Mouse (Mus musculus): Measurements from ENCODE around the gene Usp37. TPM values are rescaled to one million over a fixed set of nuclear protein-coding genes. Genes with fewer than 3 reads are reported as not detected.

The Usp37 gene
- polyA plus RNA-seq (2015; fragmentation: Nextera tagmentation; extraction: Ambion mirVana): 27.2 and 28.1 TPM in 2 replicates

GRCm38 (mm10) chr1:74544184-74544583 is at the start of gene Usp37:
TSS of gene Usp37 (minus strand) at chr1:74544284.
- ATAC-seq (ENCODE audit: low FRiP score): no peak
- Histone ChIP-seq H3K4me1 (replicated peaks) (peaks cover 17% of the 10 kb centered on the region), H3K9ac (no peak within 1 kb of the TSS), H3K27me3 (no peaks in the 10 kb centered on the region), H3K4me3 (0 out of 2 replicates have a peak within 1 kb of the TSS, but pooled peaks have one; percentile 4), H3K36me3 (no peaks in the 10 kb centered on the region), H3K9me3 (no peaks in the 10 kb centered on the region), H3K4me2 (peak within 1 kb of the TSS; percentile 35), H3K27ac (no peak within 1 kb of the TSS)
- WGBS: 29% methylated on average over 4 of the region's 4 CpGs

- H3K9ac ChIP-seq: peak within 1 kb of the TSS; percentile 89
- ATAC-seq (ENCODE audit: low FRiP score): peak; percentile 99
- peak within 1 kb of the TSS; percentile 92 for H3K27ac ChIP-seq
- peaks cover 40% of the 10 kb centered on the region for H3K36me3 ChIP-seq
- H3K4me2 ChIP-seq: peak within 1 kb of the TSS; percentile 96
- peaks cover 36% of the 10 kb centered on the region for H3K4me1 ChIP-seq (replicated peaks)
- no peaks in the 10 kb centered on the region for H3K9me3 ChIP-seq
- WGBS: 1% methylated on average over 46 of the region's 48 CpGs
- H3K4me3 ChIP-seq: peak within 1 kb of the TSS; percentile 87
- no peaks in the 10 kb centered on the region for H3K27me3 ChIP-seq
These were observed 43.8 kb upstream of the Usp37 start, which contains the start of the genes Zfp142 and Bcs1l for GRCm38 (mm10) chr1:74587773-74588445. TSS of gene Zfp142 (minus strand) at chr1:74588246. TSS of gene Bcs1l (plus strand) at chr1:74588289.

GRCm38 (mm10) chr1:74587233-74587772 is 43.2 kb upstream of the Usp37 start:
- Histone ChIP-seq H3K27ac (peak overlapping the region; percentile 92), H3K27me3 (no peaks in the 10 kb centered on the region), H3K9me3 (no peaks in the 10 kb centered on the region), H3K36me3 (peaks cover 43% of the 10 kb centered on the region), H3K4me2 (peak overlapping the region; percentile 96), H3K4me3 (peak overlapping the region; percentile 87), H3K4me1 (replicated peaks) (peaks cover 36% of the 10 kb centered on the region), H3K9ac (peak overlapping the region; percentile 89)
- ATAC-seq (ENCODE audit: low FRiP score): no peak
- under 1% methylated on average over 24 of the region's 24 CpGs for WGBS

GRCm38 (mm10) chr1:74584616-74585398 is 40.7 kb upstream of the Usp37 start:
- Histone ChIP-seq H3K4me2 (no peak overlapping the region), H3K4me1 (replicated peaks) (peaks cover 36% of the 10 kb centered on the region), H3K4me3 (no peak overlapping the region), H3K27ac (no peak overlapping the region), H3K27me3 (no peaks in the 10 kb centered on the region), H3K9me3 (no peaks in the 10 kb centered on the region), H3K36me3 (peaks cover 25% of the 10 kb centered on the region), H3K9ac (0 out of 2 replicates have a peak overlapping the region, but pooled peaks have one; percentile 43)
- no peak for ATAC-seq (ENCODE audit: low FRiP score)
- WGBS: 97% methylated on average over 3 of the region's 3 CpGs

- Histone ChIP-seq H3K4me2 (no peak overlapping the region), H3K9ac (no peak overlapping the region), H3K9me3 (no peaks in the 10 kb centered on the region), H3K27me3 (no peaks in the 10 kb centered on the region), H3K27ac (no peak overlapping the region), H3K4me1 (replicated peaks) (peaks cover 24% of the 10 kb centered on the region), H3K4me3 (no peak overlapping the region), H3K36me3 (peaks cover 44% of the 10 kb centered on the region)
- 69% methylated on average over 3 of the region's 3 CpGs for WGBS
- ATAC-seq (ENCODE audit: low FRiP score): no peak
These were observed 38.5 kb upstream of the Usp37 start for GRCm38 (mm10) chr1:74582621-74583020.

- no peaks in the 10 kb centered on the region for H3K4me1 ChIP-seq (replicated peaks)
- no peak overlapping the region for H3K4me2 ChIP-seq
- no peak for ATAC-seq (ENCODE audit: low FRiP score)
- H3K36me3 ChIP-seq: peaks cover 93% of the 10 kb centered on the region
- H3K4me3 ChIP-seq: no peak overlapping the region
- no peak overlapping the region for H3K9ac ChIP-seq
- no peaks in the 10 kb centered on the region for H3K27me3 ChIP-seq
- no peak overlapping the region for H3K27ac ChIP-seq
- no peaks in the 10 kb centered on the region for H3K9me3 ChIP-seq
- 93% methylated on average over 29 of the region's 29 CpGs for WGBS
These were observed 25.9 kb upstream of the Usp37 start for GRCm38 (mm10) chr1:74569739-74570719.

GRCm38 (mm10) chr1:74565834-74566233 is 21.8 kb upstream of the Usp37 start:
- no peak for ATAC-seq (ENCODE audit: low FRiP score)
- Histone ChIP-seq H3K27me3 (no peaks in the 10 kb centered on the region), H3K9ac (no peak overlapping the region), H3K4me1 (replicated peaks) (no peaks in the 10 kb centered on the region), H3K9me3 (no peaks in the 10 kb centered on the region), H3K36me3 (peaks cover 76% of the 10 kb centered on the region), H3K4me3 (no peak overlapping the region), H3K4me2 (no peak overlapping the region), H3K27ac (no peak overlapping the region)
- whole genome bisulfite sequencing: 71% methylated on average over 6 of the region's 6 CpGs

GRCm38 (mm10) chr1:74559061-74559460 is 15.0 kb upstream of the Usp37 start:
- H3K4me3 ChIP-seq: no peak overlapping the region
- no peaks in the 10 kb centered on the region for H3K4me1 ChIP-seq (replicated peaks)
- no peaks in the 10 kb centered on the region for H3K27me3 ChIP-seq
- no peaks in the 10 kb centered on the region for H3K9me3 ChIP-seq
- 85% methylated on average over 5 of the region's 5 CpGs for WGBS
- no peak overlapping the region for H3K4me2 ChIP-seq
- H3K27ac ChIP-seq: no peak overlapping the region
- no peak for ATAC-seq (ENCODE audit: low FRiP score)
- no peak overlapping the region for H3K9ac ChIP-seq
- H3K36me3 ChIP-seq: peaks cover 13% of the 10 kb centered on the region

- peak within 1 kb of the TSS; percentile 9 for H3K9ac ChIP-seq
- peak within 1 kb of the TSS; percentile 4; the same call in 1 of the 2 replicates for H3K4me3 ChIP-seq
- H3K9me3 ChIP-seq: no peaks in the 10 kb centered on the region
These were observed 1.6 kb downstream of the Usp37 start, which contains the start of gene Plcd4 for GRCm38 (mm10) chr1:74542451-74542961. TSS of gene Plcd4 (plus strand) at chr1:74542888.

GRCm38 (mm10) chr1:74538650-74539049 is 5.4 kb downstream of the Usp37 start:
- H3K36me3 ChIP-seq: no peaks in the 10 kb centered on the region
- ATAC-seq (ENCODE audit: low FRiP score): no peak

More at GRCm38 (mm10) chr1:74542451-74542961, 1.6 kb downstream of the Usp37 start, which contains the start of gene Plcd4:
- Histone ChIP-seq H3K4me2 (peak within 1 kb of the TSS; percentile 35), H3K27ac (peak within 1 kb of the TSS; percentile 46), H3K4me1 (replicated peaks) (peaks cover 17% of the 10 kb centered on the region), H3K36me3 (no peaks in the 10 kb centered on the region), H3K27me3 (no peaks in the 10 kb centered on the region)
- 12% methylated on average over 6 of the region's 6 CpGs for WGBS
- ATAC-seq (ENCODE audit: low FRiP score): peak; percentile 63; the same call in 1 of the 2 replicates

GRCm38 (mm10) chr1:74528589-74528988 is 15.5 kb downstream of the Usp37 start:
- peaks cover 90% of the 10 kb centered on the region for H3K36me3 ChIP-seq
- no peak overlapping the region for H3K27ac ChIP-seq
- 96% methylated on average over 7 of the region's 7 CpGs for WGBS
- H3K27me3 ChIP-seq: no peaks in the 10 kb centered on the region
- no peak overlapping the region for H3K4me2 ChIP-seq
- no peak for ATAC-seq (ENCODE audit: low FRiP score)
- H3K4me1 ChIP-seq (replicated peaks): no peaks in the 10 kb centered on the region
- no peak overlapping the region for H3K4me3 ChIP-seq
- H3K9ac ChIP-seq: no peak overlapping the region
- no peaks in the 10 kb centered on the region for H3K9me3 ChIP-seq

More at GRCm38 (mm10) chr1:74538650-74539049, 5.4 kb downstream of the Usp37 start:
- no peak overlapping the region for H3K27ac ChIP-seq
- H3K9ac ChIP-seq: no peak overlapping the region
- peaks cover 17% of the 10 kb centered on the region for H3K4me1 ChIP-seq (replicated peaks)
- no peaks in the 10 kb centered on the region for H3K9me3 ChIP-seq
- H3K27me3 ChIP-seq: no peaks in the 10 kb centered on the region
- H3K4me2 ChIP-seq: no peak overlapping the region
- no peak overlapping the region for H3K4me3 ChIP-seq
